Mouse (Mus musculus): ENCODE results near the gene Bmp2.

- TF ChIP-seq FLI1 (IDR thresholded peaks at IDR 0.05; ENCODE audit: low read length) (no peak), GATA1 (IDR thresholded peaks at IDR 0.05; ENCODE audit: borderline replicate concordance, low read length) (no peak)
These were observed 46.3 kb upstream of the Bmp2 start for GRCm38 (mm10) chr2:133505678-133506077.
